Mouse (Mus musculus) olfactory bulb, adult 2 months (tissue): ENCODE measurements around the gene C5ar1.

Experiments used
- CTCF ChIP-seq: fragments of 200-500 bp; IDR thresholded peaks from 2 replicates; pipeline ENCODE4 v1.5.1; 2012; ENCODE audit warnings: low read depth, mild to moderate bottlenecking, low read length, moderate library complexity; ENCODE audit not compliant: insufficient read depth
- POLR2A ChIP-seq: fragments of 200-500 bp; IDR thresholded peaks from 2 replicates; pipeline ENCODE4 v1.6.1; 2012; ENCODE audit warnings: mild to moderate bottlenecking, low read depth, low read length, moderate library complexity; ENCODE audit not compliant: insufficient read depth

DNA sequence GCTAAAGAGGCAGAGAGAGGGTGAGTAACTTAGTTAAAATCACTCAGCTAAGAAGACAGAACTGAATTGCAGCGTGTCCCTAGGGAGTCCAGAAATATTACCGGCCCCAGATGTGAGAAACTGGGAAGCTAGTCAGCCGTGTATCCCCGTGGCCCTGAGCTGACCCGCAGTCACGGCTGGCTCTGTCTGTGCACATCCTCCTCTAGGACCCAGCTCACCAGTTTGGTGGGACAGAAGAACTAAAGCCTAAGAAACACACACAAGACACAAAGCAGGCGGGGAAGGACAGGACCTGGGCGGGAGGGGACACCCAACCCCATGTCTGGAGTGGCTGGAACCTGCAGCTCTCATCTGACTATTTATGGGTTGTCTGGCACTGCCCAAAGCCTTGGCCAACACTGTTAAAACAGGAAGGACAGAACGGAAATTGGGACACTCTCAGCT lies 19.8 kb downstream of the C5ar1 start:
- TF ChIP-seq POLR2A (no peak), CTCF (no peak)
